Mouse (Mus musculus) left cerebral cortex, postnatal 4 days (tissue): ENCODE data around the gene Rps15. TPM values are rescaled to one million over a fixed set of nuclear protein-coding genes. Genes with fewer than 3 reads are reported as not detected.

Experiments used
- DNase-seq: peaks from one replicate; pipeline ENCODE4 v3.0.0-alpha.2; 2022
- intact Hi-C: fragments of 180-260 bp; cut with DNase I; formaldehyde crosslinking; loops from one replicate; pipeline ENCODE4 v1.15.1; 2025
- microRNA-seq: library from miRNA; unstranded; fragments of <30 nt; microRNA quantifications from one replicate; pipeline ENCODE4 v1.2.0, GENCODE M21; 2022
- total RNA-seq, 2 experiments: library from RNA; stranded (reverse); gene quantifications; 2 replicates each; pipeline ENCODE4 v1.2.3; 2021

Rps15 gene
- total RNA-seq, 2 experiments from 2014 or later: 873 to 899 TPM

DNA sequence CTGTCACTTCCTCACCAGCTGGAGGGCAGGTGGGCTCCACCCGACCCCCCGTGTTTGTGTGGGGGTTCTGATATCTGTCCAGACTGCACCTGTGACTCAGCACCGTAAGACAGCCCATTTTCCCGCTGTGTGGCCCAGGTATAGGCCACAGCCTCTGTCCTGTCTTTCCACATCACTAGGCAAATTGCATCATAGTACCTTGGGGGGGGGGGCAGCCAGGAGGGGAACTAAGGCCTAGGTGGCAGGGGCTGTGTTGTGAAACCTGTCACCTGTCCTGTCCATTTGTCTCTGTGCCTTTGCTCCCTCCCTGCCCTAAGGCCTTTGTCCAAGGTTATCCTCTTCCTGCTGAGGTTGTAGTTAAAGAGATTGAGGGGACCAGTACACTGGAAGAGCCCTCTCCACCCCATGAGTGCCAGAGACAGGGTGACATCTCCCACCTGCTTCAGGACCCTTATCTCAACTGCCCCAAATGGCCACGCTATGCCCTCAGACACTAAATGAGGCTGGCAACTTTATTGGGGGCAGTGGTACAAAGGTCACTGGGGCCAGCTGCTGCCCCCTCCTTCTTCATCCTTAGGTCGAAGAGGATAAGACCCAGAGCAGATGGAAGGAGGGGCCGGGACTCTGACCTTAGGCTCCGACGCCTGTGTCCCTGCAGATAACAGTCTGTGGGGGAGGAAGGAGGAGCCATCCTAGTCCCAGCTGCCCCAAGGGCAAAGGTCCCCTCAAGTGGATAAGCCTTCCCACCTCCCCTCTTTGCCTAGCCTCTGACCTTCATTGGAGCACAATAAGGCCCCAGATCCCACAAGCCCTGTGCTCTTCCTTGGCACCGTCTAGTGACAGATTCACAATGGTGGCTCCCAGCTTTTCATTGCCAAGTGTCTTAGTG lies 39.6 kb downstream of the Rps15 start:
- intact Hi-C loops: no loop called here

GRCm38 (mm10) chr10:80332525-80332989 lies 40.3 kb downstream of the Rps15 start:
- intact Hi-C loops: no loop called here
- peak; percentile 66 for DNase-seq

More for the DNA sequence above, 39.6 kb downstream of the Rps15 start:
- DNase-seq: peak; percentile 62

- no peak for DNase-seq
- intact Hi-C loops: no loop called here
Observed at GRCm38 (mm10) chr10:80336263-80336662, 44.0 kb downstream of the Rps15 start.

DNA sequence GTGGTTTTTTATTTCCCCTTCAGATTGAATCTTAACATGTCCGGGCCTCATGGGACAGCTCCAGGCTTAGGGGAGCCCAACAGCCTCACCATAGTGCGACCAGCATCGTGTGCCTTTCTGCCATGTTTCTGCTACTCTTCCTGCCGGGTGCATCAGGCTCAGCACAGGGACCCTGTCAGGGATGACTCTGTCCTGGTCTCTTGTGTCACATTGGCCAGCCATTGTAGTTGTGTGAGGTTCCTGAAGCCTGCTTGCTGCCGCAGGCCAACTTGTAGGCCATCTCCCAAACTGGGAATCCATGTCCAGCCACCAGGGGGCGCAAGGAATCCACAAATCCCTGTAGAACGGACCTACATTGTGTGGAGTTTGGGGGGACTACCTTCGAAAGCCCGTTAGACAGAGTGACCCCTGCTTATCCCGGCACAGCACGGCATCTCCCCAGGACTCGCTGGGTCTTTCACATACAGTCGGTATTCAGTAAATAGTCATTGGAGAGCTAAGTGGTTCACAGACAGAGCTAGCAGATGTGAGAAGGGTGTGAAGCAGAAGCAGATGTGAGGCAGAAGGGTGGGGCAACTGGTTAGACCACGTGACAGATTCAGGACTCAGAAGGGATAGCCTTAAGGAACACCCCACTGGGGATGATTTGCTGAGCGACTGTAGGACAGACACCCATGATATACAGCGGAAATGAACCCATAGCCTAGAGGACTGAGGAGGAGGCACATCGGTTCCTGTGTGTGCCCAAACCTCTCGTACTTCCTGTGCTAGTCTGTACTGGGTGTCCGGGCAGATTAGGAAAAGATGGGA lies 47.9 kb downstream of the Rps15 start:
- DNase-seq: peak; percentile 91
- intact Hi-C loops: loop anchor here (5.0 kb wide), 1 partner anchor 37 kb away; no protein-coding TSS in a partner anchor

DNA sequence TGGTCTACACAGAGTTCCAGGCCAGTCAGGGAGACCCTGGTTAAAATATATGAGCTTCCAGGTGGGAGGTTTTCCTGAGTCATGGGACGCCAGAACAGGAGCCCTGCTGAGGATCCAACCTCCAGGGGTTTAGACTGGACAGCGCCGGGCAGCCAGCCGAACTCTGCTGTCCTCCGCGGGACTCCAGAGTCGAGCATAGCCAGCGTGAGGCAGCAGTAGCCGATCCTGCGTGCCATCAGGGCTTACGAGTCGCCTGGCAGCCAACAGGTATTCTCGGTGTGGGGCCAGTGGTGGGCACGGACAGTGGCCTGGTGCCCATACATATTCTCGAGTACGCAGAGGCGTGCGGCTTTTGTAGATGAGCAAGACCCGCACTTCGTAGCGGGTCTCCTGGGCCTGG lies 48.8 kb downstream of the Rps15 start:
- DNase-seq: no peak
- intact Hi-C loops: loop anchor here (5.0 kb wide), 1 partner anchor 36 kb away; no protein-coding TSS in a partner anchor

DNA sequence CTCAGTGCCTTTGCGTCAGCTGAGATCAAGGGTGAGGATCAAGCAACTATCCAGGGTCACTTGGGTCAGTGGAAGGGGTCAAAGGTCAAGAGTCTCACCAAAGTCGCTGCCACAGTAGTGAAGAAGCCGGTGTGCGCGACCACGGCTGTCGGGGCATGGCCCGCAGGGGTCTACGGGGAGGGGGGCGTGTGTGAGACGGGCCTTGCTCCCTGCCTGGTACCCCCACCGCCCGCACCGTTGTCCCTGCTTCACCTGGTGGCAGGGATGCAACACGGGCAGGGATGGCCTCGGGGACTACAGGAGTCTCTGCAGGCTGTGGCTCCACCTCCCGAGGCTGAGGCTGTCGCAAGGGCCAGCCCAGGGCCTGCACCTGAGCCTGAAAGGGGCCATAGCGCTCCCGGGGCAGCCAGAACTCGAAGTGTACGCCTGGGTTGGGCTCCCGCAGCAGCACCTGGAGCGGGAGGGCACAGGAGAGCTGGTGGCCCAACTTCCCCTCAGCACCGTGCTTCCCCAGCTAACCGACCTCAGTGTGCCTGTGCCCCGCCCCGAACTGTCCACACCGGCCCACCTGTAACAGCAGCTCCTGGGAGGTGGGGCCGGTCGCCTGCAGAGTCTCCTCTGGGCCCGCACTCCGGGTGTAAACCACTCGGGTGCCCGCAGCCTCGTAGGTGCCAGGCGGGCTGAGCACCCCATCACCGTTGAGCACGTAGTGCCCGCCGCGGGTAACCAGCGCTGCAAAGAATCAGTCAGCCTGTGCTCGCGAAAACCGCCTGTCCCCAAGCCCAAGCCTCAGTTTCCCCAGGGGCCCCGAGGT lies 49.4 kb downstream of the Rps15 start:
- DNase-seq: no peak
- intact Hi-C loops: loop anchor here (5.0 kb wide), 1 partner anchor 36 kb away; no protein-coding TSS in a partner anchor

GRCm38 (mm10) chr10:80342305-80342748 lies 50.1 kb downstream of the Rps15 start:
- intact Hi-C loops: loop anchor here (5.0 kb wide), 1 partner anchor 35 kb away; no protein-coding TSS in a partner anchor
- no peak for DNase-seq

GRCm38 (mm10) chr10:80342749-80343424 lies 50.6 kb downstream of the Rps15 start:
- intact Hi-C loops: loop anchor here (5.0 kb wide), 1 partner anchor 34 kb away; no protein-coding TSS in a partner anchor

DNA sequence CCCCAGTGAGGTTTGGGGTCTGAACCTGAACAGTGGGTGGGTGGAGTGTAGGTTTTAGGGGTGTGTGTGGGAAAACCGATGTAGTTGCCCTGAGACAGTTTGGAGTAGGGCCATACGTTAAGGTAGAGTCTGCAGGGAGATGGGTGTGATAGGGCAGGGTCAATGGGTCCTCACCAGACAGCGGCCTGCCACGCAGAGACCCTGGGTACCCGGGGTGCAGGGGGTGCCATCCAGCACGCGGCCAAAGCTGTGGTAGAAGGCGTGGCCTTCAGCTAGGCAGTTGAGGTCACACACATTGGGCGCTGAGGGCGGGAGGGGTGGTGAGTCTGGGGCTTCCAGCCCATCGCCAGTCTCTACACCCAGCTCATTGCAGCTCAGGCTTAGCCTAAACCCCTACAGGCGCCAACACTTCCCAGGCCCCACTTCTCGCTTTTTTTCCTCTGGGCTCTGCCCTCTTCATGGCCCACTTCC lies 51.2 kb downstream of the Rps15 start:
- intact Hi-C loops: loop anchor here (5.0 kb wide), 1 partner anchor 34 kb away; no protein-coding TSS in a partner anchor
- no peak for DNase-seq

More at GRCm38 (mm10) chr10:80342749-80343424, 50.6 kb downstream of the Rps15 start:
- DNase-seq: no peak

Small RNAs within 50 kb of the gene (microRNA-seq; reads per million reads assigned to microRNA genes)
- 1.8 reads per million for gene Mir6911

Other genes starting within 250 kb of the Rps15 start
- 100 to 1,000 TPM; 311 to 347 TPM for gene Gpx4, start 245.3 kb upstream of the Rps15 start, total RNA-seq
- gene Sbno2, start 186.9 kb upstream of the Rps15 start, total RNA-seq: 10 to 100 TPM; 28.8 to 30.8 TPM
- 100 to 1,000 TPM; 100 to 111 TPM for gene Stk11, start 176.7 kb upstream of the Rps15 start, total RNA-seq
- 100 to 1,000 TPM; 247 to 270 TPM for gene Atp5d, start 153.8 kb upstream of the Rps15 start, total RNA-seq
- gene Cbarp, start 151.6 kb upstream of the Rps15 start, total RNA-seq: 100 to 1,000 TPM; 299 to 316 TPM
- gene Midn, start 144.2 kb upstream of the Rps15 start, total RNA-seq: 100 to 1,000 TPM; 158 to 163 TPM
- gene Cirbp, start 126.5 kb upstream of the Rps15 start, total RNA-seq: 100 to 1,000 TPM; 211 to 228 TPM
- 1 to 10 TPM; 6.0 to 6.1 TPM for gene 1600002K03Rik, start 119.5 kb upstream of the Rps15 start, total RNA-seq
- 10 to 100 TPM; 25.5 to 28.6 TPM for gene Efna2, start 113.0 kb upstream of the Rps15 start, total RNA-seq
- 10 to 100 TPM; 53.9 to 55.2 TPM for gene Mum1, start 66.0 kb upstream of the Rps15 start, total RNA-seq
- gene Ndufs7, start 43.3 kb upstream of the Rps15 start, total RNA-seq: 100 to 1,000 TPM; 124 to 125 TPM
- 10 to 100 TPM; 21.9 to 23.0 TPM for gene Gamt, start 31.4 kb upstream of the Rps15 start, total RNA-seq
- gene Dazap1, start 31.0 kb upstream of the Rps15 start, total RNA-seq: 100 to 1,000 TPM; 136 to 145 TPM
- 100 to 1,000 TPM; 398 to 400 TPM for gene Apc2, start 3.5 kb downstream of the Rps15 start, total RNA-seq
- 10 to 100 TPM; 13.6 to 14.2 TPM for gene 2310011J03Rik, start 28.1 kb downstream of the Rps15 start, total RNA-seq
- gene Pcsk4, start 37.0 kb downstream of the Rps15 start, total RNA-seq: 10 to 100 TPM in 1 of 2 experiments, 1 to 10 TPM in 1; 8.1 to 10.5 TPM
- 10 to 100 TPM; 13.3 to 14.8 TPM for gene Reep6, start 37.5 kb downstream of the Rps15 start, total RNA-seq
- gene Adamtsl5, start 56.0 kb downstream of the Rps15 start, total RNA-seq: under 1 TPM; 0.56 to 0.72 TPM
- 1 to 10 TPM; 4.2 to 6.1 TPM for gene Plk5, start 64.0 kb downstream of the Rps15 start, total RNA-seq
- 10 to 100 TPM; 75.5 to 80.1 TPM for gene Mex3d, start 95.2 kb downstream of the Rps15 start, total RNA-seq
- gene Mbd3, start 107.1 kb downstream of the Rps15 start, total RNA-seq: 100 to 1,000 TPM; 138 to 147 TPM
- gene Uqcr11, start 114.4 kb downstream of the Rps15 start, total RNA-seq: 100 to 1,000 TPM; 282 to 286 TPM
- gene Tcf3, start 141.2 kb downstream of the Rps15 start, total RNA-seq: 10 to 100 TPM; 51.9 to 53.7 TPM
- under 1 TPM in 1 of 2 experiments, not detected in 1; 0.24 TPM for gene Onecut3, start 202.4 kb downstream of the Rps15 start, total RNA-seq
- under 1 TPM; 0.14 to 0.20 TPM for gene Atp8b3, start 246.7 kb downstream of the Rps15 start, total RNA-seq